Comparison of ENCODE assay signal across 12 mouse cellular contexts in the genomic region with DNA sequence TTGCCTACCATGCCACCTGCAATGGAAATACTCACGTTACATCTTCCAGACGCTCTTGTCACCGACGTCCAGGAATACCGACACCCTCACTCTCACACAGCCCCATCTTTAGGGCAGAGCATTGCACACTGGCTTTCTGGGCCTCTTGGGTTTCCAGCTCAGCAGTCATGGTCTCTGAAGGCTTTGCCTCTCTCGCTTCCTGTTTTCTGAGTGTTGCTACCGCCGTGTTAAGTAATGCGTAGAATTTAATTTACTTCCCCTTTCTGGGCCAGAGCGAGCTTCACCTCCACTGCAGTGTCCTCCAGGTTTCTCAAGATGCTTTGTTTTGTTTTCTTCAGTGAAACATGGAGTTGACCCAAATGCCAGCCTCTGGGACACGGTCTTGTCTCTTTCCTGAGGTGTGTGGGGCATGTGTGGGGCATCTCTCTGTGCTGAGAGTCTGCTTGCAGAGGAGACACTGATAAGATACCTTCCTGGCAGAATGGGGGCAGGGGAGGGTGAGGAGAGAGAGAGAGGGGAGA. TPM values are rescaled to one million over a fixed set of nuclear protein-coding genes. Genes with fewer than 3 reads are reported as not detected.
DNase-seq lines count a peak whose midpoint lies in the region; ATAC-seq and TF ChIP-seq lines count a peak whose summit lies in the region.
"Had no signal": no experiment of that assay in that cellular context is flagged by ENCODE, and none has a peak within 500 bp of the region (broad histone marks: within the 10 kb centered on the region; RNA-seq: fewer than 3 reads in every experiment).

No protein-coding gene starts in this region.

- TF ChIP-seq EP300 in liver, embryonic 14.5 days (IDR thresholded peaks at IDR 0.05; ENCODE audit: low read depth) = no peak

- peak; percentile 45; the same call in 1 of the 2 replicates for ATAC-seq in liver, embryonic 14.5 days (ENCODE audit: insufficient read depth)
- no peak for ATAC-seq in forebrain, embryonic 12.5 days (ENCODE audit: low FRiP score)

- H3K9ac ChIP-seq in liver, embryonic 14.5 days (replicated peaks) = no peak overlapping the region
- H3K9ac ChIP-seq in forebrain, embryonic 12.5 days = no peak overlapping the region
- H3K9ac ChIP-seq: heart, embryonic 13.5 days had no signal

- no peaks in the 10 kb centered on the region for H3K27me3 ChIP-seq in liver, embryonic 14.5 days (ENCODE audit: control insufficient read depth, insufficient read depth, low read length)
- no peaks in the 10 kb centered on the region for H3K27me3 ChIP-seq in forebrain, embryonic 12.5 days
- H3K27me3 ChIP-seq: heart, embryonic 13.5 days had no signal

- no peak overlapping the region for H3K27ac ChIP-seq in liver, embryonic 14.5 days
- H3K27ac ChIP-seq in forebrain, embryonic 12.5 days = no peak overlapping the region
- H3K27ac ChIP-seq: heart, embryonic 13.5 days; limb, embryonic 10.5 days had no signal

- no peaks in the 10 kb centered on the region for H3K4me1 ChIP-seq in lung, adult 2 months (ENCODE audit: control insufficient read depth, insufficient read depth, low read length)
- peaks cover 0 to 7% of the 10 kb centered on the region in 2 experiments; a peak in 2 of 4 replicates for H3K4me1 ChIP-seq in liver, embryonic 14.5 days (replicated peaks; ENCODE audit: control insufficient read depth in 2 of 2, insufficient read depth in 2 of 2, low read length in 1 of 2)
- H3K4me1 ChIP-seq in forebrain, embryonic 12.5 days = no peaks in the 10 kb centered on the region
- H3K4me1 ChIP-seq: limb, embryonic 10.5 days had no signal

- peak overlapping the region; percentile 50 for H3K4me3 ChIP-seq in lung, adult 2 months (replicated peaks; ENCODE audit: extremely low read depth, low read depth, low read length)
- no peak overlapping the region for H3K4me3 ChIP-seq in liver, embryonic 14.5 days (ENCODE audit: insufficient read depth in 1 of 2, low read depth in 2 of 2, low read length in 2 of 2)
- no peak overlapping the region for H3K4me3 ChIP-seq in forebrain, embryonic 12.5 days (replicated peaks)
- H3K4me3 ChIP-seq: heart, embryonic 13.5 days; limb, embryonic 10.5 days had no signal

- no peak overlapping the region; the same call in 1 of the 2 replicates for H3K4me2 ChIP-seq in liver, embryonic 14.5 days (ENCODE audit: low read depth)
- H3K4me2 ChIP-seq in forebrain, embryonic 12.5 days = no peak overlapping the region
- H3K4me2 ChIP-seq: heart, embryonic 13.5 days had no signal

- H3K9me3 ChIP-seq in liver, embryonic 14.5 days (ENCODE audit: control insufficient read depth, low read length) = no peaks in the 10 kb centered on the region
- no peaks in the 10 kb centered on the region for H3K9me3 ChIP-seq in forebrain, embryonic 12.5 days
- H3K9me3 ChIP-seq: heart, embryonic 13.5 days; limb, embryonic 10.5 days had no signal

- no peaks in the 10 kb centered on the region for H3K36me3 ChIP-seq in liver, embryonic 14.5 days (replicated peaks; ENCODE audit: control insufficient read depth, insufficient read depth, low read depth)
- H3K36me3 ChIP-seq in forebrain, embryonic 12.5 days (replicated peaks) = no peaks in the 10 kb centered on the region
- H3K36me3 ChIP-seq: heart, embryonic 13.5 days; limb, embryonic 10.5 days had no signal

- DNase-seq in lung, adult 2 months = no peak
- no peak for DNase-seq in lung, postnatal 14 days
- peak in 2 of 3 experiments; percentile 20 to 24 for DNase-seq in liver, embryonic 14.5 days (ENCODE audit: low read depth in 3 of 3, low spot score in 3 of 3)
- DNase-seq in skeletal muscle tissue, adult 2 months (ENCODE audit: low read depth, low spot score) = peak; percentile 21
- no peak for DNase-seq in adrenal gland, adult 2 months
- DNase-seq in heart, postnatal 4 days = no peak
- no peak for DNase-seq in adrenal gland, postnatal 14 days
- DNase-seq: kidney, postnatal 10 days had no signal

- TF ChIP-seq CTCF in lung, adult 2 months (IDR thresholded peaks at IDR 0.05; ENCODE audit: insufficient read depth, low read length) = no peak
- TF ChIP-seq CTCF in liver, embryonic 14.5 days (IDR thresholded peaks at IDR 0.05; ENCODE audit: low read depth) = no peak

- WGBS in lung, adult 2 months = 60% methylated on average over 11 of the region's 11 CpGs
- 17% methylated on average over 11 of the region's 11 CpGs for WGBS in liver, embryonic 14.5 days (ENCODE audit: insufficient replicate concordance)
- 85% methylated on average over 11 of the region's 11 CpGs for WGBS in forebrain, embryonic 12.5 days

- no peak for TF ChIP-seq POLR2A in lung, adult 2 months (IDR thresholded peaks at IDR 0.05; ENCODE audit: borderline replicate concordance, extremely low read depth, low read depth, low read length)

RNA-seq across cellular contexts. Expression of a gene that starts 29.4 kb away (rescaled TPM):
- 0.53 and 0.65 TPM in 2 replicates for polyA plus RNA-seq in lung, adult 2 months (2012; rRNA removed)
- 0.02 and 0.03 TPM in 2 replicates for polyA plus RNA-seq in liver, embryonic 14.5 days (2012; rRNA removed)
- 0.01 TPM in 1 of 2 replicates, not detected in the other for polyA plus RNA-seq in liver, embryonic 14.5 days (2014; fragmentation: Nextera tagmentation; extraction: Ambion mirVana)
- polyA plus RNA-seq in forebrain, embryonic 12.5 days (2016; fragmentation: Nextera tagmentation; extraction: Ambion mirVana) = not detected in 2 replicates
- under 1 TPM; 0.10 to 0.12 TPM for total RNA-seq in adrenal gland, adult 2 months (2021)
- polyA plus RNA-seq in adrenal gland, adult 2 months (2012; rRNA removed) = 0.03 TPM in 2 replicates
- under 1 TPM; 0.10 to 0.18 TPM for total RNA-seq in heart, postnatal 4 days (2021)
- 0.19 and 2.0 TPM in 2 replicates for total RNA-seq in adrenal gland, postnatal 14 days (2021)
- polyA plus RNA-seq: embryonic facial prominence, embryonic 11.5 days; limb, embryonic 10.5 days had no signal

Comparison
In these comparisons a context has a peak if more than half of its experiments do, and no peak if none do; other contexts are left out.
1. DNase-seq: peak in liver, embryonic 14.5 days (2 of 3) and skeletal muscle tissue, adult 2 months (single experiment); none in lung, adult 2 months (single experiment), lung, postnatal 14 days (single experiment), adrenal gland, adult 2 months (single experiment), heart, postnatal 4 days (single experiment) and adrenal gland, postnatal 14 days (single experiment).